Mouse (Mus musculus) kidney, postnatal 36 days (tissue): Measurements from ENCODE around the gene Fancc.

ENCODE experiments used
- DNase-seq, 2 experiments: peaks; one replicate each; pipeline ENCODE4 v3.0.0; 2021 to 2022; ENCODE audit warnings: mixed read lengths in 2 of 2

The Fancc gene

GRCm38 (mm10) chr13:63286483-63287102 lies 210.5 kb downstream of the Fancc start:
- DNase-seq: no peak

- no peak for DNase-seq
These were observed 212.3 kb downstream of the Fancc start for GRCm38 (mm10) chr13:63284748-63285147.

- no peak for DNase-seq
These were observed 213.8 kb downstream of the Fancc start for GRCm38 (mm10) chr13:63283236-63283635.

- no peak for DNase-seq
These were observed 215.9 kb downstream of the Fancc start for GRCm38 (mm10) chr13:63281206-63281605.

GRCm38 (mm10) chr13:63280344-63280743 lies 216.7 kb downstream of the Fancc start:
- no peak for DNase-seq

GRCm38 (mm10) chr13:63279807-63280206 lies 217.3 kb downstream of the Fancc start:
- DNase-seq: no peak

GRCm38 (mm10) chr13:63278796-63279475 lies 218.1 kb downstream of the Fancc start:
- peak; percentile 61 to 71 for DNase-seq

- DNase-seq: peak; percentile 48 to 51
These were observed 218.9 kb downstream of the Fancc start for GRCm38 (mm10) chr13:63278141-63278631.

- no peak for DNase-seq
These were observed 219.8 kb downstream of the Fancc start for GRCm38 (mm10) chr13:63277316-63277715.

GRCm38 (mm10) chr13:63276389-63276788 lies 220.7 kb downstream of the Fancc start:
- no peak for DNase-seq

GRCm38 (mm10) chr13:63274488-63275166 lies 222.5 kb downstream of the Fancc start:
- no peak for DNase-seq

GRCm38 (mm10) chr13:63273859-63274258 lies 223.2 kb downstream of the Fancc start:
- DNase-seq: no peak

GRCm38 (mm10) chr13:63272602-63273229 lies 224.4 kb downstream of the Fancc start:
- DNase-seq: peak; percentile 82 to 85

GRCm38 (mm10) chr13:63272017-63272601 lies 225.0 kb downstream of the Fancc start:
- DNase-seq: peak; percentile 56 to 60

GRCm38 (mm10) chr13:63270191-63270590 lies 226.9 kb downstream of the Fancc start:
- peak; percentile 52 to 65 for DNase-seq

- no peak for DNase-seq
These were observed 228.3 kb downstream of the Fancc start for GRCm38 (mm10) chr13:63268776-63269175.

- peak; percentile 58 to 71 for DNase-seq
These were observed 228.7 kb downstream of the Fancc start for GRCm38 (mm10) chr13:63268371-63268770.

- DNase-seq: no peak
These were observed 234.7 kb downstream of the Fancc start for GRCm38 (mm10) chr13:63262168-63262957.

- DNase-seq: no peak
These were observed 235.4 kb downstream of the Fancc start for GRCm38 (mm10) chr13:63261676-63262075.

GRCm38 (mm10) chr13:63260753-63261631 lies 236.1 kb downstream of the Fancc start:
- peak; percentile 65 to 70 for DNase-seq

- no peak for DNase-seq
These were observed 236.9 kb downstream of the Fancc start for GRCm38 (mm10) chr13:63260133-63260532.
